Comparison of ENCODE assay signal across 21 mouse cellular contexts in the genomic region with DNA sequence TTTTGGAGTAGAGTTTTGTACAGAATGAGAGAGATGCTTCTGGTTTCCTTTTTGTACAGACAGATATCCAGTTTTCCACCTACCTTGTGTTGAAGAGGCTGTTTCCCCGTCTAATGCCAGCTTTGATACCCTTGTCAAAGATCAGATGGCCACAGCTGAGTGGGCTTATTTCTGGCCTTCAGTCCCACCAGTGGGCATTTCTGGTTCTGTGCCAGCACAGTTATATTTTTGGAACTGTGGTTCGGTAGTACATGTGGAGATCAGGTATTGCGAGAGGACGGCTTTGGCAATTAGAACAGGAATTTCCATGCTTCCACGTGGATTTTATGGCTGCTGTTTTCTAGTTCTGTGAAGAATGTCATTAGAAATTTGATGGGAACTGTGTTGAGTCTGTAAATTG.
DNase-seq lines count a peak whose midpoint lies in the region; ATAC-seq and TF ChIP-seq lines count a peak whose summit lies in the region.
"Had no signal": no experiment of that assay in that cellular context is flagged by ENCODE, and none has a peak within 500 bp of the region (broad histone marks: within the 10 kb centered on the region; RNA-seq: fewer than 3 reads in every experiment).

No protein-coding gene starts in this region.

- H3K27ac ChIP-seq in heart, adult 2 months, result no peak overlapping the region
- H3K27ac ChIP-seq: embryonic facial prominence, embryonic 13.5 days; embryonic facial prominence, embryonic 15.5 days; forebrain, embryonic 10.5 days; forebrain, embryonic 12.5 days had no signal

- TF ChIP-seq EP300 in heart, adult 2 months (IDR thresholded peaks at IDR 0.05; ENCODE audit: insufficient read depth, low read depth, low read length), result no peak

- no peaks in the 10 kb centered on the region for H3K79me2 ChIP-seq in heart, adult 2 months (replicated peaks; ENCODE audit: control insufficient read depth, insufficient read depth, low read length)

- no peaks in the 10 kb centered on the region for H3K36me3 ChIP-seq in heart, adult 2 months (ENCODE audit: control insufficient read depth, insufficient read depth, low read length)
- H3K36me3 ChIP-seq: embryonic facial prominence, embryonic 13.5 days; embryonic facial prominence, embryonic 15.5 days; forebrain, embryonic 10.5 days; forebrain, embryonic 12.5 days had no signal

- H3K4me3 ChIP-seq in heart, adult 2 months, result no peak overlapping the region
- H3K4me3 ChIP-seq: embryonic facial prominence, embryonic 13.5 days; embryonic facial prominence, embryonic 15.5 days; erythroblast, embryonic 14.5 days; forebrain, embryonic 10.5 days; forebrain, embryonic 12.5 days had no signal

- intact Hi-C loops in heart, postnatal 10 days (cut with DNase I), result no loop called here
- intact Hi-C loops in heart, adult 2 months (cut with DNase I), result no loop called here
- intact Hi-C loops in left cerebral cortex, postnatal 4 days (cut with DNase I), result no loop called here

- TF ChIP-seq POLR2A in heart, adult 2 months (IDR thresholded peaks at IDR 0.05; ENCODE audit: insufficient read depth, low read depth, low read length), result no peak

- TF ChIP-seq CTCF in heart, adult 2 months (IDR thresholded peaks at IDR 0.05), result no peak

- peak; percentile 68 to 69 for DNase-seq in cerebellum, postnatal 14 days
- DNase-seq in heart, postnatal 10 days, result peak; percentile 3 to 12
- no peak for DNase-seq in heart, adult 2 months
- peak; percentile 17 for DNase-seq in left cerebral cortex, postnatal 4 days
- no peak for DNase-seq in left cerebral cortex, adult 9 months (ENCODE audit: low spot score in 2 of 2)
- DNase-seq: adrenal gland, adult 2 months; adrenal gland, postnatal 10 days; adrenal gland, postnatal 25 days; cerebellum, adult 11-12 months; cerebellum, adult 8-10 months; cerebellum, adult 9-11 months; cerebellum, postnatal 36 days; embryo, embryonic 11 days had no signal

- WGBS in heart, adult 2 months, result 65% methylated on average over 5 of the region's 5 CpGs

- no peaks in the 10 kb centered on the region for H3K27me3 ChIP-seq in heart, adult 2 months (ENCODE audit: control insufficient read depth, insufficient read depth, low read length)
- H3K27me3 ChIP-seq: embryonic facial prominence, embryonic 13.5 days; embryonic facial prominence, embryonic 15.5 days; forebrain, embryonic 12.5 days had no signal

- H3K9ac ChIP-seq in heart, adult 2 months (ENCODE audit: low read depth, low read length), result no peak overlapping the region
- H3K9ac ChIP-seq: embryonic facial prominence, embryonic 13.5 days; embryonic facial prominence, embryonic 15.5 days; forebrain, embryonic 12.5 days had no signal

- ATAC-seq in cerebellum, adult (ENCODE audit: insufficient number of reproducible peaks, low FRiP score, low TSS enrichment), result no peak
- ATAC-seq: forebrain, embryonic 14.5 days; forebrain, embryonic 16.5 days had no signal

- no peaks in the 10 kb centered on the region for H3K4me1 ChIP-seq in heart, adult 2 months (ENCODE audit: control insufficient read depth, insufficient read depth, low read length)
- H3K4me1 ChIP-seq: embryonic facial prominence, embryonic 13.5 days; embryonic facial prominence, embryonic 15.5 days; forebrain, embryonic 10.5 days; forebrain, embryonic 12.5 days had no signal

Comparison
In these comparisons a context has a peak if more than half of its experiments do, and no peak if none do; other contexts are left out.
1. DNase-seq: peak in cerebellum, postnatal 14 days (2 of 2), heart, postnatal 10 days (2 of 2) and left cerebral cortex, postnatal 4 days (single experiment); none in heart, adult 2 months (0 of 2) and left cerebral cortex, adult 9 months (0 of 2).